Mouse (Mus musculus) midbrain, embryonic 15.5 days (tissue): ENCODE measurements around the gene Doxl2. TPM values are rescaled to one million over a fixed set of nuclear protein-coding genes. Genes with fewer than 3 reads are reported as not detected.

Experiments used
- ATAC-seq: fragments of 200-750 bp; cut with Nextera tagmentation; replicated peaks from 2 replicates; pipeline ENCODE4 v1.8.0; 2017; ENCODE audit warnings: moderate TSS enrichment
- H3K27ac ChIP-seq: fragments of 300-500 bp; sonication (generic); 2 replicates; pipeline ENCODE4 v1.5.1; 2015; ENCODE audit warnings: mild to moderate bottlenecking, inconsistent platforms
- H3K27me3 ChIP-seq: fragments of 300-500 bp; sonication (generic); replicated peaks from 2 replicates; pipeline ENCODE4 v1.6.1; 2015; ENCODE audit warnings: inconsistent platforms
- H3K36me3 ChIP-seq: fragments of 300-500 bp; sonication (generic); replicated peaks from 2 replicates; pipeline ENCODE4 v1.6.1; 2015; ENCODE audit warnings: inconsistent platforms
- H3K4me1 ChIP-seq: fragments of 300-500 bp; sonication (generic); 2 replicates; pipeline ENCODE4 v1.6.1; 2015; ENCODE audit warnings: inconsistent platforms
- H3K4me2 ChIP-seq: fragments of 300-500 bp; sonication (generic); 2 replicates; pipeline ENCODE4 v1.6.1; 2015; ENCODE audit warnings: inconsistent platforms, mild to moderate bottlenecking, moderate library complexity
- H3K4me3 ChIP-seq: fragments of 300-500 bp; sonication (generic); 2 replicates; pipeline ENCODE4 v1.5.1; 2015; ENCODE audit warnings: mild to moderate bottlenecking, inconsistent platforms
- H3K9ac ChIP-seq: fragments of 300-500 bp; sonication (generic); 2 replicates; pipeline ENCODE4 v1.6.1; 2015; ENCODE audit warnings: mild to moderate bottlenecking, inconsistent platforms
- H3K9me3 ChIP-seq: fragments of 300-500 bp; sonication (generic); 2 replicates; pipeline ENCODE4 v1.6.1; 2016; ENCODE audit warnings: inconsistent platforms
- WGBS: fragments of 180-500 bp; shearing (Covaris S2); methylation state at CpG from one replicate; pipeline ENCODE4 v1.1.7; 2015; ENCODE audit warnings: mixed read lengths; 5-methylcytosine and 5-hydroxymethylcytosine counted together
- polyA plus RNA-seq: library from polyadenylated mRNA; unstranded; fragments of >200 nt; fragmentation: Nextera tagmentation; extraction: Ambion mirVana; gene quantifications from 2 replicates; pipeline ENCODE4 v1.2.1, GENCODE M21; 2015

Gene Doxl2
- polyA plus RNA-seq, 1 experiment from 2014 or later: not detected

- Histone ChIP-seq H3K9ac (no peak overlapping the region), H3K36me3 (no peaks in the 10 kb centered on the region), H3K4me3 (no peak overlapping the region), H3K27me3 (no peaks in the 10 kb centered on the region), H3K4me1 (no peaks in the 10 kb centered on the region), H3K4me2 (no peak overlapping the region), H3K27ac (no peak overlapping the region), H3K9me3 (no peaks in the 10 kb centered on the region)
- no peak for ATAC-seq
- WGBS: 84% methylated on average over 3 of the region's 3 CpGs
Measured at GRCm38 (mm10) chr6:48982305-48982704, 7.5 kb downstream of the Doxl2 start.

- Histone ChIP-seq H3K4me3 (no peak within 1 kb of the TSS), H3K4me2 (no peak within 1 kb of the TSS), H3K27ac (no peak within 1 kb of the TSS), H3K4me1 (no peaks in the 10 kb centered on the region), H3K9ac (no peak within 1 kb of the TSS), H3K9me3 (no peaks in the 10 kb centered on the region), H3K27me3 (no peaks in the 10 kb centered on the region), H3K36me3 (no peaks in the 10 kb centered on the region)
- ATAC-seq: no peak
- 63% methylated on average over 7 of the region's 7 CpGs for WGBS
Measured at GRCm38 (mm10) chr6:48986444-48986990, 11.8 kb downstream of the Doxl2 start, which contains the start of gene Svs1. Svs1 (plus strand) TSS chr6:48986861.

- WGBS: 94% methylated on average over 5 of the region's 5 CpGs
- Histone ChIP-seq H3K4me3 (no peak overlapping the region), H3K27me3 (no peaks in the 10 kb centered on the region), H3K36me3 (no peaks in the 10 kb centered on the region), H3K9ac (no peak overlapping the region), H3K9me3 (no peaks in the 10 kb centered on the region), H3K4me2 (no peak overlapping the region), H3K4me1 (no peaks in the 10 kb centered on the region), H3K27ac (no peak overlapping the region)
- ATAC-seq: no peak
Measured at GRCm38 (mm10) chr6:48989971-48990370, 15.2 kb downstream of the Doxl2 start.

GRCm38 (mm10) chr6:48991991-48992390, 17.2 kb downstream of the Doxl2 start:
- no peaks in the 10 kb centered on the region for H3K9me3 ChIP-seq
- no peak overlapping the region for H3K4me2 ChIP-seq
- H3K4me1 ChIP-seq: no peaks in the 10 kb centered on the region
- no peak overlapping the region for H3K27ac ChIP-seq
- 78% methylated on average over 4 of the region's 4 CpGs for WGBS
- no peak overlapping the region for H3K9ac ChIP-seq
- H3K4me3 ChIP-seq: no peak overlapping the region
- no peak for ATAC-seq
- no peaks in the 10 kb centered on the region for H3K27me3 ChIP-seq
- no peaks in the 10 kb centered on the region for H3K36me3 ChIP-seq

GRCm38 (mm10) chr6:48998186-48998585, 23.4 kb downstream of the Doxl2 start:
- no peak for ATAC-seq

GRCm38 (mm10) chr6:48998796-48999195, 24.0 kb downstream of the Doxl2 start:
- H3K27me3 ChIP-seq: no peaks in the 10 kb centered on the region
- no peak overlapping the region for H3K27ac ChIP-seq
- no peak overlapping the region for H3K9ac ChIP-seq
- H3K9me3 ChIP-seq: no peaks in the 10 kb centered on the region
- no peak for ATAC-seq
- no peaks in the 10 kb centered on the region for H3K36me3 ChIP-seq
- no peak overlapping the region for H3K4me3 ChIP-seq
- 90% methylated on average over 4 of the region's 4 CpGs for WGBS
- H3K4me2 ChIP-seq: no peak overlapping the region
- no peaks in the 10 kb centered on the region for H3K4me1 ChIP-seq

More at GRCm38 (mm10) chr6:48998186-48998585, 23.4 kb downstream of the Doxl2 start:
- no peak overlapping the region for H3K4me2 ChIP-seq
- 67% methylated on average over 6 of the region's 6 CpGs for WGBS
- H3K27me3 ChIP-seq: no peaks in the 10 kb centered on the region
- no peak overlapping the region for H3K9ac ChIP-seq
- no peaks in the 10 kb centered on the region for H3K36me3 ChIP-seq
- no peaks in the 10 kb centered on the region for H3K9me3 ChIP-seq
- no peaks in the 10 kb centered on the region for H3K4me1 ChIP-seq
- H3K27ac ChIP-seq: no peak overlapping the region
- H3K4me3 ChIP-seq: no peak overlapping the region

- Histone ChIP-seq H3K36me3 (no peaks in the 10 kb centered on the region), H3K9ac (no peak overlapping the region), H3K4me1 (peaks cover 3% of the 10 kb centered on the region), H3K27ac (no peak overlapping the region), H3K4me3 (no peak overlapping the region), H3K27me3 (no peaks in the 10 kb centered on the region), H3K4me2 (no peak overlapping the region), H3K9me3 (no peaks in the 10 kb centered on the region)
- 44% methylated on average over 4 of the region's 4 CpGs for WGBS
- no peak for ATAC-seq
Measured at GRCm38 (mm10) chr6:49003381-49003780, 28.6 kb downstream of the Doxl2 start.

- no peak overlapping the region for H3K27ac ChIP-seq
- H3K4me2 ChIP-seq: peak overlapping the region; percentile 50
- WGBS: under 1% methylated on average over 9 of the region's 9 CpGs
- no peaks in the 10 kb centered on the region for H3K27me3 ChIP-seq
- no peak overlapping the region for H3K9ac ChIP-seq
- ATAC-seq: peak; percentile 56; the same call in 1 of the 2 replicates
- H3K4me1 ChIP-seq: peaks cover 10% of the 10 kb centered on the region
- peak overlapping the region; percentile 31 for H3K4me3 ChIP-seq
- no peaks in the 10 kb centered on the region for H3K36me3 ChIP-seq
- no peaks in the 10 kb centered on the region for H3K9me3 ChIP-seq
Measured at GRCm38 (mm10) chr6:49007981-49008380, 33.2 kb downstream of the Doxl2 start.

- Histone ChIP-seq H3K9ac (no peak overlapping the region), H3K27ac (no peak overlapping the region), H3K9me3 (no peaks in the 10 kb centered on the region), H3K36me3 (no peaks in the 10 kb centered on the region), H3K4me2 (peak overlapping the region; percentile 50), H3K27me3 (no peaks in the 10 kb centered on the region), H3K4me3 (peak overlapping the region; percentile 31), H3K4me1 (peaks cover 10% of the 10 kb centered on the region)
- ATAC-seq: peak; percentile 66; the same call in 1 of the 2 replicates
- WGBS: 34% methylated on average over 13 of the region's 13 CpGs
Measured at GRCm38 (mm10) chr6:49008420-49009160, 33.8 kb downstream of the Doxl2 start.

- H3K4me2 ChIP-seq: peak overlapping the region; percentile 50; the same call in 1 of the 2 replicates
- no peak for ATAC-seq
Measured at GRCm38 (mm10) chr6:49009161-49009555, 34.4 kb downstream of the Doxl2 start.

GRCm38 (mm10) chr6:49009665-49010064, 34.9 kb downstream of the Doxl2 start:
- ATAC-seq: no peak

More at GRCm38 (mm10) chr6:49009161-49009555, 34.4 kb downstream of the Doxl2 start:
- H3K9ac ChIP-seq: no peak overlapping the region
- H3K36me3 ChIP-seq: no peaks in the 10 kb centered on the region
- H3K4me3 ChIP-seq: no peak overlapping the region
- peaks cover 10% of the 10 kb centered on the region for H3K4me1 ChIP-seq
- 38% methylated on average over 7 of the region's 7 CpGs for WGBS
- no peaks in the 10 kb centered on the region for H3K27me3 ChIP-seq
- no peaks in the 10 kb centered on the region for H3K9me3 ChIP-seq
- H3K27ac ChIP-seq: no peak overlapping the region

GRCm38 (mm10) chr6:49011191-49011590, 36.4 kb downstream of the Doxl2 start:
- Histone ChIP-seq H3K4me1 (peaks cover 10% of the 10 kb centered on the region), H3K4me3 (no peak overlapping the region), H3K27ac (no peak overlapping the region), H3K9me3 (no peaks in the 10 kb centered on the region), H3K4me2 (no peak overlapping the region), H3K36me3 (no peaks in the 10 kb centered on the region), H3K27me3 (no peaks in the 10 kb centered on the region), H3K9ac (no peak overlapping the region)
- WGBS: 90% methylated on average over 5 of the region's 5 CpGs
- no peak for ATAC-seq

More at GRCm38 (mm10) chr6:49009665-49010064, 34.9 kb downstream of the Doxl2 start:
- H3K4me3 ChIP-seq: no peak overlapping the region
- no peaks in the 10 kb centered on the region for H3K27me3 ChIP-seq
- H3K4me1 ChIP-seq: peaks cover 10% of the 10 kb centered on the region
- no peaks in the 10 kb centered on the region for H3K36me3 ChIP-seq
- H3K9ac ChIP-seq: no peak overlapping the region
- no peaks in the 10 kb centered on the region for H3K9me3 ChIP-seq
- H3K4me2 ChIP-seq: no peak overlapping the region
- WGBS: 98% methylated on average over 1 of the region's 1 CpGs
- no peak overlapping the region for H3K27ac ChIP-seq

GRCm38 (mm10) chr6:49013023-49013422, 38.3 kb downstream of the Doxl2 start:
- Histone ChIP-seq H3K4me1 (peaks cover 10% of the 10 kb centered on the region), H3K4me3 (no peak overlapping the region), H3K9ac (no peak overlapping the region), H3K36me3 (no peaks in the 10 kb centered on the region), H3K9me3 (no peaks in the 10 kb centered on the region), H3K27me3 (no peaks in the 10 kb centered on the region), H3K4me2 (no peak overlapping the region), H3K27ac (no peak overlapping the region)
- WGBS: 81% methylated on average over 4 of the region's 4 CpGs
- ATAC-seq: no peak
